Mouse (Mus musculus) forebrain, embryonic 14.5 days (tissue): Measurements from ENCODE around the gene Rhebl1. TPM values are rescaled to one million over a fixed set of nuclear protein-coding genes. Genes with fewer than 3 reads are reported as not detected.
A peak's percentile ranks its signal among the peaks of the same experiment; 100 is the strongest.
"Not testable (repeated sequence)": the region's sequence is repeated elsewhere in the genome, so short reads cannot be mapped to it uniquely, and the experiment has no call there.

Experiments used
- ATAC-seq: fragments of 200-750 bp; cut with Nextera tagmentation; 2 replicates; pipeline ENCODE4 v1.8.0; 2017; ENCODE audit warnings: mild to moderate bottlenecking, moderate library complexity
- DNase-seq: peaks from one replicate; pipeline ENCODE4 v3.0.0-alpha.2; 2015; ENCODE audit warnings: low spot score
- H3K27ac ChIP-seq: fragments of 300-500 bp; sonication (generic); 2 replicates; pipeline ENCODE4 v1.5.1; 2014; ENCODE audit warnings: low read depth, mild to moderate bottlenecking, control low read depth, low read length, moderate library complexity
- H3K27me3 ChIP-seq: fragments of 300-500 bp; sonication (generic); replicated peaks from 2 replicates; pipeline ENCODE4 v1.6.1; 2014; ENCODE audit warnings: low read length, control low read depth, mixed read lengths; ENCODE audit not compliant: control insufficient read depth, insufficient read depth
- H3K36me3 ChIP-seq: fragments of 300-500 bp; sonication (generic); 2 replicates; pipeline ENCODE4 v1.6.1; 2014; ENCODE audit warnings: low read length, control low read depth; ENCODE audit not compliant: control insufficient read depth, insufficient read depth
- H3K4me1 ChIP-seq: fragments of 300-500 bp; sonication (generic); 2 replicates; pipeline ENCODE4 v1.6.1; 2014; ENCODE audit warnings: antibody characterized with exemption, low read length, control low read depth; ENCODE audit not compliant: control insufficient read depth, insufficient read depth
- H3K4me2 ChIP-seq: fragments of 300-500 bp; sonication (generic); 2 replicates; pipeline ENCODE4 v1.6.1; 2014; ENCODE audit warnings: mild to moderate bottlenecking, control low read depth, low read length
- H3K4me3 ChIP-seq: fragments of 300-500 bp; sonication (generic); 2 replicates; pipeline ENCODE4 v1.5.1; 2014; ENCODE audit warnings: low read depth, low read length, control low read depth
- H3K9ac ChIP-seq: fragments of 300-500 bp; sonication (generic); 2 replicates; pipeline ENCODE4 v1.6.1; 2014; ENCODE audit warnings: mild to moderate bottlenecking, low read length, control low read depth, moderate library complexity
- H3K9me3 ChIP-seq: fragments of 300-500 bp; sonication (generic); replicated peaks from 2 replicates; pipeline ENCODE4 v1.6.1; 2016; ENCODE audit warnings: low read length, control low read depth, mixed read lengths; ENCODE audit not compliant: control insufficient read depth
- WGBS: fragments of 180-500 bp; shearing (Covaris S2); extraction: QIAGEN DNeasy Blood & Tissue Kit; methylation state at CpG from one replicate; pipeline ENCODE4 v1.1.7; 2014; 5-methylcytosine and 5-hydroxymethylcytosine counted together
- polyA plus RNA-seq: library from polyadenylated mRNA; unstranded; fragments of >200 nt; fragmentation: Nextera tagmentation; extraction: Ambion mirVana; gene quantifications from 2 replicates; pipeline ENCODE4 v1.2.1, GENCODE M21; 2014

The Rhebl1 gene
- polyA plus RNA-seq, 1 experiment from 2014 or later: 30.3 TPM

DNA sequence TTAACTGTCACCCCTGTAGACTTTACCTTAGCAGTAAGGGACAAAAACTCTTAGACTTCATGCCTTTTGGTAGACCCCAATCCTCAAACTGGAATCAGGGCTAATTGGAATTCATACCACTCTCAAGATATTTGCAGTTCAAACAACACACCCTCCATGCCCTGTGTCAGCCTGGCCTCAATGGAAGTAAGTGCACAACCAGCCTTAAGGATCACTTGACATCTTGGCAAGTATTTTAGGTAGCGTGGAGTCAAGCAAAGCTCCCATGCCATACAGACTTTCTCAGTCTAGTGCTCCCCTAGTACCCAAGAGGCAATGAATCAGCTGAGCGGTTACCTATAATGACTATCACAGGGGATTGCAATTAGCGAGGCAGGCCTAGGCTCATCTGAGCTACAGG, 36.7 kb upstream of the Rhebl1 start:
- Histone ChIP-seq H3K9ac (no peak overlapping the region), H3K9me3 (no peaks in the 10 kb centered on the region), H3K4me3 (no peak overlapping the region), H3K27ac (no peak overlapping the region), H3K36me3 (peaks cover 19% of the 10 kb centered on the region), H3K4me2 (no peak overlapping the region), H3K4me1 (peaks cover 16% of the 10 kb centered on the region), H3K27me3 (no peaks in the 10 kb centered on the region)
- 66% methylated on average over 3 of the region's 3 CpGs for WGBS
- no peak for ATAC-seq
- no peak for DNase-seq

DNA sequence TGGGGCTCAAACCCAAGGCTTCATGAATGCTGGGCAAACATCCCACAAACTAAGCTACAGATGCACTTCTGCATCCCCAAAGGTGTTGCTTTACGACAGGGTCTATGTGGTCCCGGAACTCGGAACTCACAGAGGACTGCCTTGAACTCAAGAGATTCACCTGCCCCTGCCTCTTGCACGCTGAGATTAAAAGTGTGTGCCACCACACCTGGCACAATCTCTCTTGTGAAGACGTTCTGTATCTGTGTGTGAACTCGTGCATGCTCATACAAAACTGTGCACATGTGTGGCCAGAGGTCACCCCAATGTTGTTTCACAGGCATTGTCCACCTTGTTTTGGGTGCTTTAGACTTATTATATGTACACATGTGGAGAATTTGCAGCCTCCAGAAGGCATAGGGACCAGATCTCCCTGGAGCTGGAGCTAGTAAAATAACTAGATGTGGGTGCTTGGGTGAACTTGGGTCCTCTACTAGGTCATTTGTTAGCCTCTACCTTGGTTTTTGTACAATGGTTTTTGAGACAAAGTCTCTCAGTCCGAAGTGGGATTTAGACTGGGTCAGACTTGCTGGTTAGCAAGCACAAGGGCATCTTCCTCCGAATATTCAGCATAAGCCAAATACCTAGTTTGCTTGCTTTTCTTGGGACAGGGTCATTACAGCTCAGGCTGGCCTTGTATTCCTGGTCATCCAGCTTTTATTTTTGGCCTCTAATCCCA, 35.8 kb upstream of the Rhebl1 start:
- Histone ChIP-seq H3K4me2 (no peak overlapping the region), H3K27me3 (no peaks in the 10 kb centered on the region), H3K4me1 (peaks cover 8% of the 10 kb centered on the region), H3K9ac (no peak overlapping the region), H3K36me3 (peaks cover 19% of the 10 kb centered on the region), H3K27ac (no peak overlapping the region), H3K9me3 (no peaks in the 10 kb centered on the region), H3K4me3 (no peak overlapping the region)
- DNase-seq (no peak), ATAC-seq (no peak)
- 46% methylated on average over 8 of the region's 8 CpGs for WGBS

DNA sequence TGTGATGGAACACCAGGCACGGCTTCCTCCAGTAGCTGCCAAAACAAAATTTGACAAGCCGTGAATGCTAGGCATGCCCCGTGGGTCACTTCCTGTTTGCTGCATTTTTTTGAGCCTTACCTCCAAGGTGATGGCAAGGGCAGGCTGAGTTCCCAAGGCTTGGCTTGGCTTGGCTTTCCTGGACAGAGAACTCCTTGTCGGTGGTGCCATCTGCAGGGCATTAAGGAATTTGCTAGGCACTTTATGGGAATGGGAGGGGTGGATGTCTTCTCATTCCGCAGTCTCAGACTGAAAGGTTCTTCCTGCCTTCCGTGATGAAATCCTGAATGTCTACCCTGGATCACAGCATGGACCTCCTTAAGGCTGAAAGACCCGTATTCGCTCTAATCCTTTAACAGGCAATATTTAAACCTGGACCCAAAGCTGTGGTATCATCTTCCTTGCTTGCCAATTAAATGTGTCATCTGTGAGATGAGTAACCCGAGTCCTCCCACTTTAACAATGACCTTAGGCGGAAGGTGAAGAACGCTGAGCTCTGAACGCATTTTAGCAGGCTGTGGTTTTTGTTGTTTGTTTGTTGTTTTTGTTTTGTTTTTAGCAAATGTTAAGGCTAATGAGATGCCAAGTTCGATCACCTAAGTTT, 34.4 kb upstream of the Rhebl1 start:
- peaks cover 4% of the 10 kb centered on the region; the same call in 1 of the 2 replicates for H3K4me1 ChIP-seq
- H3K4me3 ChIP-seq: no peak overlapping the region
- H3K36me3 ChIP-seq: peaks cover 19% of the 10 kb centered on the region
- H3K4me2 ChIP-seq: no peak overlapping the region
- 15% methylated on average over 13 of the region's 13 CpGs for WGBS
- no peak overlapping the region for H3K9ac ChIP-seq
- no peak overlapping the region for H3K27ac ChIP-seq
- peak; percentile 88 for DNase-seq
- no peaks in the 10 kb centered on the region for H3K9me3 ChIP-seq
- peak; percentile 61; the same call in 1 of the 2 replicates for ATAC-seq
- no peaks in the 10 kb centered on the region for H3K27me3 ChIP-seq

DNA sequence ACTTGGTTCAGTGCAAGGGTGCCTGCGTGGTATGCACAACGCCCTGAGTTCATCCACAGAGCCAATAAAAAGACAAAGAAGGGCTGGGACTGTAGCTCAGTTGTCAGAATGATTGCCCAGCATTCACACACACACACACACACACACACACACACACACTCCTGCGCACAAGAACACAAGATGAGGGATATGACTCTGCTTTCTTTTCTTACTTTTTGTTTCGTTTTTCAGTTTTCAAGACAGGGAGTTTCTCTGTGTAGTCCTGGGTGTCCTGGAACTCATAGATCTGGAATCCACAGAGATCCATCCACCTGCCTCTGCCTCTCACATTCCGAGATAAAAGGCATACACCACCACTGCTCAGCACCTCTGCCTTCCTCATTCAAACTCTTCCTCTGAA, 33.2 kb upstream of the Rhebl1 start:
- DNase-seq: no peak
- WGBS: 86% methylated on average over 5 of the region's 5 CpGs
- H3K27ac ChIP-seq: no peak overlapping the region
- H3K9ac ChIP-seq: no peak overlapping the region
- ATAC-seq: no peak
- peaks cover 14% of the 10 kb centered on the region for H3K36me3 ChIP-seq
- H3K9me3 ChIP-seq: no peaks in the 10 kb centered on the region
- H3K4me1 ChIP-seq: no peaks in the 10 kb centered on the region
- no peaks in the 10 kb centered on the region for H3K27me3 ChIP-seq
- no peak overlapping the region for H3K4me2 ChIP-seq
- H3K4me3 ChIP-seq: no peak overlapping the region

DNA sequence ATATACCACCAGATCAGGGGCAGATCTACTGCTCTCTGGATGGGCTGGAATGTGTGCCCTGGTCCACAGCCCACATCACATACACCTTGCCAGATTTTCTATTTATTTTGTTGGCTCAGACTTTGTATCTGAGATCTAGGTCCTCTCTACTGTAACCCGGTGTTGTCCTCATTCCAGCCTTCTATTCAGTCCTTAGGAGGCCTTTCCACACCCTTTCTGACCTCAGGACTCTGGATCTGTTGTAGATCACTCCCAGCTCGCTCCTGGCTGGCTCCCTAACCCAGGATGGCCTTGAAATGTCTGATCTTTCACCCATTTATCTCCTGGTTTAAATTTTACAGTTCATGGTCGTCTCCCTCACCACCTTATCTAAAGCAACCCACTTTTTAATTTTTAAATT, 30.3 kb upstream of the Rhebl1 start:
- no peaks in the 10 kb centered on the region for H3K4me1 ChIP-seq
- no peaks in the 10 kb centered on the region for H3K36me3 ChIP-seq
- H3K4me3 ChIP-seq: no peak overlapping the region
- H3K9me3 ChIP-seq: no peaks in the 10 kb centered on the region
- H3K27me3 ChIP-seq: no peaks in the 10 kb centered on the region
- ATAC-seq: no peak
- WGBS: 75% methylated on average over 3 of the region's 3 CpGs
- no peak overlapping the region for H3K9ac ChIP-seq
- no peak for DNase-seq
- H3K4me2 ChIP-seq: no peak overlapping the region
- no peak overlapping the region for H3K27ac ChIP-seq

DNA sequence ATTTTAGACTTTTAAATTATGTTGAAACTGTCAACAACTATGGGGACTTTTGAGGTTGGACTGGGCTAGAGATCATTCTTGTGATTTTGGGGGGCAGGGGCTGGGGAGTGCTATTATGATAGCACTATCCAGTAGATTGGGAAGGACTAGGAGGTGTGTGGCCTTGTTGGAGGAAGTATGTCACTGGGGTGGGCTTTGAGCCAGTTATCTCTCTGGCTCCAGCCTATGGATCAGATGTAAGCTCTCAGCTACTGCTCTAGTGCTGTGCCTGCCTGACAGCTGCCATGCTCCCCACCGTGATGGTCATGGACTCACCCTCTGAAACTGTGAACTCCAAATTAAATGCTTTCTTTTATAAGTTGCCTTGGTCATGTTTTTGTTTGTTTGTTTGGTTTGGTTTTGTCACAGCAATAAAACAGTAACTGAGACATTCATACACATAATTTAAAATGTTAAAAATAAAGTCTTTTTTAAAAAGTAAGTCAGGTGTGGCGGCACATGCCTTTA, 28.7 kb upstream of the Rhebl1 start:
- no peak for ATAC-seq
- 88% methylated on average over 2 of the region's 2 CpGs for WGBS

DNA sequence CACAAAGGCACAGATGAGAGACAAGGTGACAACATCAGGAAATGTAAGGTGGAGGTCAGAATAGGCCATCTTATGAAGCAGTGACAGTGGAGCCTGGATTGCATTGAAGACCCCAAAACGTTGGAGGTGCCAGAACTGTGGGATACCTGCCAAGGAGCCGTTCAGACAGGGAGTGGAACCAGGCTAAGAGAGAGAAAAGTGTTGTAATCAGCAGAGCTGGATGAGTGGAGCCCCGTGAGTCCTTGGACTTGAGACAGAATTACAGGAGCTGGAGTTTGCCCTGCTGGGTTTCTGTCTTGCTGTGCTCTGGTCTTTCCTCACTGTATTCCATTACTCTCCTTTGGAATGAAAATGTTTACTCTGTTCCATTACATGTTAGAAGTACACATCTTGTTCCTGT, 28.2 kb upstream of the Rhebl1 start:
- 58% methylated on average over 3 of the region's 3 CpGs for WGBS
- no peak overlapping the region for H3K27ac ChIP-seq
- no peaks in the 10 kb centered on the region for H3K27me3 ChIP-seq
- DNase-seq (no peak), ATAC-seq (no peak)
- peaks cover 2% of the 10 kb centered on the region; the same call in 1 of the 2 replicates for H3K4me1 ChIP-seq
- no peaks in the 10 kb centered on the region for H3K9me3 ChIP-seq
- no peak overlapping the region for H3K4me3 ChIP-seq
- H3K4me2 ChIP-seq: no peak overlapping the region
- H3K36me3 ChIP-seq: no peaks in the 10 kb centered on the region
- H3K9ac ChIP-seq: no peak overlapping the region

More for the DNA sequence above, 28.7 kb upstream of the Rhebl1 start:
- Histone ChIP-seq H3K27ac (no peak overlapping the region), H3K4me1 (peaks cover 2% of the 10 kb centered on the region; the same call in 1 of the 2 replicates), H3K4me2 (no peak overlapping the region), H3K27me3 (no peaks in the 10 kb centered on the region), H3K4me3 (no peak overlapping the region), H3K36me3 (no peaks in the 10 kb centered on the region), H3K9me3 (no peaks in the 10 kb centered on the region), H3K9ac (no peak overlapping the region)
- DNase-seq: no peak

DNA sequence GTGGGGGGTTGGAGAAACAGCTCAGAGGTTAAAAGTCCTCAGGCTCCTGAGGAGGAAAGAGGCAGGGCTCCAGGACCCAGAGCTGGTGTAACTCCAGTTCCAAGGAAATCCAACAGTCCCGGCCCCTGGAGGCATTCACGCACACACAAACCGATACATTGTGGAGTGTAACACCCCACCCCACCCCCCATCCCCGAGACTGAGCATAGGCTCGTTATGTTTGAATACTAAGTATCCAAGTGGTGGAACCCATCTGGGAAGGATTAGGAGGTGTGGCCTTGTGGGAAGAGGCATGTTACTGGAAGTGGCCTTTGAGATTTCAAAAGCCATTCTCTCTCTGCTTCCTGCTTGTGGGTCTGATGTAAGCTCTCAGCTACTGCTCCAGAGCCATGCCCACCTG, 27.2 kb upstream of the Rhebl1 start:
- no peak overlapping the region for H3K27ac ChIP-seq
- ATAC-seq (no peak), DNase-seq (no peak)
- no peak overlapping the region for H3K4me2 ChIP-seq
- peaks cover 6% of the 10 kb centered on the region for H3K4me1 ChIP-seq
- 57% methylated on average over 5 of the region's 5 CpGs for WGBS
- no peaks in the 10 kb centered on the region for H3K27me3 ChIP-seq
- H3K36me3 ChIP-seq: no peaks in the 10 kb centered on the region
- H3K9me3 ChIP-seq: no peaks in the 10 kb centered on the region
- H3K9ac ChIP-seq: no peak overlapping the region
- H3K4me3 ChIP-seq: no peak overlapping the region

DNA sequence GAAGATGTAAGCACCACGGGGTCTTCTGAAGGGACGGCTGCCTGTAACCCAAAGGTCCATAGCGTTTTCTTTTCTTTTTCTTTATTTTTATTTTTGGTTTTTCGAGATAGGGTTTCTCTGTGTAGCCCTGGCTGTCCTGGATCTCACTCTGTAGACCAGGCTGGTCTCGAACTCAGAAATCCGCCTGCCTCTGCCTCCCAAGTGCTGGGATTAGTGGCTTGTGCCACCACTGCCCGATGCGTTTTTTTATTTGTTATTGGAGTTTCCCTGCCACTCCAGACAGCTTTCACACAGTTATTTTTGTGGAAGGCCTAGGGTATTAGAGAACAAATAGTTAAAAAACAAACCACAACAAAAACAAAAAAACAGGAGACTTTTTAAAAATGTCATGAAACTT, 24.2 kb upstream of the Rhebl1 start:
- WGBS: 27% methylated on average over 8 of the region's 8 CpGs
- peak overlapping the region; percentile 98 for H3K27ac ChIP-seq
- not testable (repeated sequence) for ATAC-seq, H3K9me3 ChIP-seq, DNase-seq, H3K27me3 ChIP-seq
- peak overlapping the region; percentile 89 for H3K9ac ChIP-seq
- peaks cover 14% of the 10 kb centered on the region for H3K4me1 ChIP-seq
- peak overlapping the region; percentile 44 for H3K4me2 ChIP-seq
- H3K36me3 ChIP-seq: peaks cover 14% of the 10 kb centered on the region
- H3K4me3 ChIP-seq: peak overlapping the region; percentile 98
